Mouse (Mus musculus) erythroid progenitor cell, adult 5-6 weeks (primary cell): ENCODE results near the gene Papolg. TPM values are rescaled to one million over a fixed set of nuclear protein-coding genes. Genes with fewer than 3 reads are reported as not detected.
"Not testable (repeated sequence)": the region's sequence is repeated elsewhere in the genome, so short reads cannot be mapped to it uniquely, and the experiment has no call there.

ENCODE experiments used
- ATAC-seq: replicated peaks from 2 replicates; pipeline ENCODE4 v1.8.0; 2016; ENCODE audit warnings: moderate number of reproducible peaks, mild to moderate bottlenecking, moderate TSS enrichment, inconsistent platforms; ENCODE audit not compliant: poor library complexity, low FRiP score, severe bottlenecking
- total RNA-seq, 2 experiments: library from RNA; stranded (forward) in 1 of 2; stranded (reverse) in 1 of 2; fragments of 150-400 nt in 1 of 2; fragments of 186-747, 209-891 nt in 1 of 2; gene quantifications; 2 replicates each; pipeline versions ENCODE4 v1.2.3 to v1.2.4; 2015 to 2017; ENCODE audit warnings: low replicate concordance in 2 of 2

The Papolg gene
- total RNA-seq (2015; ENCODE audit: low replicate concordance) (15.1 and 28.5 TPM in 2 replicates), total RNA-seq (2017; ENCODE audit: low replicate concordance) (12.7 and 13.5 TPM in 2 replicates)

- peak; percentile 100 for ATAC-seq
These were observed at the start of gene Papolg for GRCm38 (mm10) chr11:23895060-23895426. Papolg (minus strand) TSS chr11:23895253.

- not testable (repeated sequence) for ATAC-seq
These were observed 33.1 kb upstream of the Papolg start for GRCm38 (mm10) chr11:23928146-23928545.

- no peak for ATAC-seq
These were observed 32.6 kb upstream of the Papolg start for GRCm38 (mm10) chr11:23927643-23928042.

GRCm38 (mm10) chr11:23913824-23914223, 18.8 kb upstream of the Papolg start:
- ATAC-seq = not testable (repeated sequence)

- no peak for ATAC-seq
These were observed 8.9 kb upstream of the Papolg start for GRCm38 (mm10) chr11:23903909-23904308.

GRCm38 (mm10) chr11:23894141-23895059, 653 bp downstream of the Papolg start:
- peak; percentile 89 for ATAC-seq

GRCm38 (mm10) chr11:23893556-23893955, 1.5 kb downstream of the Papolg start:
- no peak for ATAC-seq

GRCm38 (mm10) chr11:23864326-23864725, 30.7 kb downstream of the Papolg start:
- no peak for ATAC-seq

GRCm38 (mm10) chr11:23856723-23857112, 38.3 kb downstream of the Papolg start:
- ATAC-seq = no peak

- ATAC-seq = no peak
These were observed 38.9 kb downstream of the Papolg start for GRCm38 (mm10) chr11:23856054-23856722.

GRCm38 (mm10) chr11:23855182-23855802, 39.8 kb downstream of the Papolg start:
- no peak for ATAC-seq

GRCm38 (mm10) chr11:23853306-23853705, 41.7 kb downstream of the Papolg start:
- ATAC-seq = no peak

- no peak for ATAC-seq
These were observed 48.8 kb downstream of the Papolg start for GRCm38 (mm10) chr11:23846016-23846815.

- ATAC-seq = no peak
These were observed 71.8 kb downstream of the Papolg start for GRCm38 (mm10) chr11:23823244-23823643.

GRCm38 (mm10) chr11:23821652-23822051, 73.4 kb downstream of the Papolg start:
- no peak for ATAC-seq

GRCm38 (mm10) chr11:23820977-23821376, 74.1 kb downstream of the Papolg start:
- no peak for ATAC-seq

- ATAC-seq = no peak
These were observed 76.3 kb downstream of the Papolg start for GRCm38 (mm10) chr11:23818745-23819144.
